Mouse (Mus musculus): ENCODE data around the gene Gm21761.
"Not testable (repeated sequence)": the region's sequence is repeated elsewhere in the genome, so short reads cannot be mapped to it uniquely, and the experiment has no call there.

GRCm38 (mm10) chr13:119965302-119965952, 36.4 kb upstream of the Gm21761 start:
- not testable (repeated sequence) for TF ChIP-seq CTCF (IDR thresholded peaks at IDR 0.05); EP300 (IDR thresholded peaks at IDR 0.05; ENCODE audit: insufficient read depth, low read depth, low read length); POLR2A (IDR thresholded peaks at IDR 0.05; ENCODE audit: insufficient read depth, low read depth, low read length)
